Mouse (Mus musculus): ENCODE data around the gene Hes2. TPM values are rescaled to one million over a fixed set of nuclear protein-coding genes. Genes with fewer than 3 reads are reported as not detected.

The Hes2 gene
- polyA plus RNA-seq, 1 experiment from 2014 or later: 0.61 TPM

DNA sequence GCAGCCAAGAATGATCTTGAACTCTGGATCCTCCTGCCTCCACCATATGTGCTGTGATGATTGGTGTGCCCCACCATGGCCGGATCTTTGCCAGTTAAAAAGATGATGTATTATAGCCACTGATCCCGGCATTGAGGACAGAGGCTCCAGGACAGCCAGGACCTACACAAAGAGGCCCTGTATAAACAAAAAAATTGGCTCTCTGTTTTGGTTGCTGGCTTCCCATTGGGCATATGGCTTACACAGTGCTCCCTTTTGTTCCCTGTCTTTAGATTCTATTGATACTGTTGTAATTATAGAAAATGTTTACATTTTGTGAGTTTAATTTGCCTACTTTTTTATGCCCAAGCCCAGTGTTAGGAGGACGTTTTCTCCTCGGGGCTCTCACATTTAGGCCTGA is 33.9 kb downstream of the Hes2 start:
- Histone ChIP-seq H3K36me3 (no peaks in the 10 kb centered on the region), H3K9me3 (no peaks in the 10 kb centered on the region), H3K4me1 (peaks cover 19% of the 10 kb centered on the region; the same call in 1 of the 2 replicates), H3K4me3 (no peak overlapping the region), H3K4me2 (no peak overlapping the region), H3K9ac (no peak overlapping the region), H3K27ac (no peak overlapping the region), H3K27me3 (no peaks in the 10 kb centered on the region)
- ATAC-seq (ENCODE audit: borderline replicate concordance, extremely low read depth, low FRiP score, low TSS enrichment): no peak; the same call in 1 of the 2 replicates
- WGBS: 30% methylated on average over 4 of the region's 4 CpGs

DNA sequence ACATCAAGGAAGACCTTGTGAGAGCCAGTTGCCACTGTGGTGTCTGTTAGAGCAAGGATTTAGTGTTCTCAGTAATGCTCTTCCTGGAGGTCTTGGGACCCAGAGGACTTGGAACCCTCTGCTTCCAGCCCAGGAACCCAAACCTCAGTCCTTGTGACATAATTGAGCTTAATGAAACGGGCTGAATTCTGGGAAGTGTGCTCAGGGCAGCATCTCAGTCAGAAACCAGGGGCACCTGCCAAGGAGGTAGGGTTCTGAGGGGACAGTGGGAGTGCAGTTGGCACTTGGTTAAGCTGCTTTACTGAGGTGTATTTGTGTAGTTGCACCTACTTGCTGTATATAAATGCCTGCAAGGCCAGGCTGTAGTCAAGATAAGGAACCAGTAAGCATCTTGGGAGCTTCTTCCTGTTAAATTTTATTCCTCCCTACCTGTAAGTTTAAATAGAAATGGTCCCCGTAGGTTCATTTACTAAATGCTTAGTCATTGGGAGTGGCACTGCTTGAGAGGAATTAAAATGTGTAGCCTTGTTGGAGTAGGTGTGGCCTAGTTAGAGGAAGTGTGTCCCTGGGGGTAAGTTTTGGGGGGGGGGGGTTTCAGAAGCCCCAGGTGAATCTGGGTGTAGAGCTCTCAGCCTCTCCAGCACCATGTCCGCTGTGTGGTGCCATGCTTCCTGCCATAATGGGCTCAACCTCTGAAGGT is 36.0 kb downstream of the Hes2 start:
- H3K4me1 ChIP-seq: peaks cover 21% of the 10 kb centered on the region
- no peak overlapping the region for H3K4me3 ChIP-seq
- no peak overlapping the region for H3K27ac ChIP-seq
- H3K9me3 ChIP-seq: no peaks in the 10 kb centered on the region
- 75% methylated on average over 3 of the region's 3 CpGs for whole genome bisulfite sequencing
- no peak overlapping the region for H3K4me2 ChIP-seq
- no peaks in the 10 kb centered on the region for H3K36me3 ChIP-seq
- no peak overlapping the region for H3K9ac ChIP-seq
- ATAC-seq (ENCODE audit: borderline replicate concordance, extremely low read depth, low FRiP score, low TSS enrichment): no peak
- H3K27me3 ChIP-seq: no peaks in the 10 kb centered on the region

DNA sequence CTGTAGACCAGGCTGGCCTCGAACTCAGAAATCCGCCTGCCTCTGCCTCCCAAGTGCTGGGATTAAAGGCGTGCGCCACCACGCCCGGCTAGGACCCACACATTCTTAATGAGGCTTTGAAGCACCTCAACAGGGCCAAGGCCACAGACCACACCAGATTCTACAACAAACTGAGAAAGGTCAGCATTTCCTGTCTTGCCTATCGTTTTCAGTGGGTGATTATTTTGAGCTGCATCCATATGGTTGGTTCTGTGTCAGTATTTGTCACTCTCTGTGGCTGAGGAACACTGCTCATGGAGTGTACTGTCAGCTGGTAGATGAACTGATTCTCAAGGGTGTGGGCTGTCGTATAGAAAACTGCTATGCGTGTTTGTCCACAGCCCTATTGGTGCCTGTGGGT is 37.6 kb downstream of the Hes2 start:
- peaks cover 14% of the 10 kb centered on the region for H3K4me1 ChIP-seq
- WGBS: 91% methylated on average over 9 of the region's 9 CpGs
- H3K27ac ChIP-seq: no peak overlapping the region
- H3K36me3 ChIP-seq: no peaks in the 10 kb centered on the region
- H3K9me3 ChIP-seq: no peaks in the 10 kb centered on the region
- H3K4me3 ChIP-seq: no peak overlapping the region
- no peak overlapping the region for H3K9ac ChIP-seq
- ATAC-seq (ENCODE audit: borderline replicate concordance, extremely low read depth, low FRiP score, low TSS enrichment): no peak
- no peaks in the 10 kb centered on the region for H3K27me3 ChIP-seq
- H3K4me2 ChIP-seq: no peak overlapping the region

DNA sequence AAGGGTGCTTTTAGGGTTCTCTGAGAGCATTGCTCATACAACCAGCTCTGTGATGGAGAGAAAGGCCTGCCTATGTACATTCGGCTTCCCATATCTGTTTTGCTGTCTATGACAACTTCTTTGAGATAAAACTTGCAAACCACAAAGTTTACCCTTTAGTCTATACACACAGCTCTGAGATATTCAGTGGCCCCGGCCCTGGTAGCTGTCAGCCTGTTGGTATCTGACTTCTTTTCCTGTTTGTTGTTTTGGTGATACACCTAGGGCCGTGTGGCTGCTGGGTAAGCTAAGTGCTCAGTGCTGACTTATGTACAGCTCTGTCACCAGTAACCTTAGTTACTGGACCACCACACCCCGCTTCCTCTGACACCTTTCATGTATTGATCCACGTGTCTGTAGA is 38.9 kb downstream of the Hes2 start:
- Histone ChIP-seq H3K36me3 (no peaks in the 10 kb centered on the region), H3K9ac (no peak overlapping the region), H3K4me2 (no peak overlapping the region), H3K27me3 (no peaks in the 10 kb centered on the region), H3K9me3 (no peaks in the 10 kb centered on the region), H3K4me1 (peaks cover 23% of the 10 kb centered on the region), H3K4me3 (no peak overlapping the region), H3K27ac (no peak overlapping the region)
- ATAC-seq (ENCODE audit: borderline replicate concordance, extremely low read depth, low FRiP score, low TSS enrichment): no peak
- WGBS: 61% methylated on average over 5 of the region's 5 CpGs

DNA sequence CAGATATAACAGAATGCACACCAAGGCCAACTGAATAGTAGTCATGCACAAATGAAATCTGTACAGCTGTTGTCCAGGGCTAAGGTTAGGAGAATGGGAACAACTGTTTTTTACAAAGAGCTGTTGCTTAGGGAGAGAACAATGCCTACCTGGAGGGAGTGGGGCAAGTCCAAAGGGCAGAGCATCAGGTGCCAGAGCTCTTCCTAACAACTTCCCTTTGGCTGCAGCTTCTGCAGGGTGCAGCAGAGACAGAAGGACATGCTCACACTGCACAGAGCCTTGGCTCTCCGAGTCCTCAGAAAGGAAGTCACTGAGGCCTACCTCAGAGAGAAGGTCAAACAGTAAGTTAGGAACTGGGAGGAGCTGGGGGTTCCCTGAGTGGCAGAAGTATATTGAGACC is 41.0 kb downstream of the Hes2 start:
- Histone ChIP-seq H3K4me3 (no peak overlapping the region), H3K27me3 (no peaks in the 10 kb centered on the region), H3K36me3 (no peaks in the 10 kb centered on the region), H3K9me3 (no peaks in the 10 kb centered on the region), H3K4me1 (peaks cover 27% of the 10 kb centered on the region), H3K27ac (no peak overlapping the region), H3K9ac (no peak overlapping the region), H3K4me2 (no peak overlapping the region)
- WGBS: 64% methylated on average over 1 of the region's 1 CpGs
- ATAC-seq (ENCODE audit: borderline replicate concordance, extremely low read depth, low FRiP score, low TSS enrichment): no peak

DNA sequence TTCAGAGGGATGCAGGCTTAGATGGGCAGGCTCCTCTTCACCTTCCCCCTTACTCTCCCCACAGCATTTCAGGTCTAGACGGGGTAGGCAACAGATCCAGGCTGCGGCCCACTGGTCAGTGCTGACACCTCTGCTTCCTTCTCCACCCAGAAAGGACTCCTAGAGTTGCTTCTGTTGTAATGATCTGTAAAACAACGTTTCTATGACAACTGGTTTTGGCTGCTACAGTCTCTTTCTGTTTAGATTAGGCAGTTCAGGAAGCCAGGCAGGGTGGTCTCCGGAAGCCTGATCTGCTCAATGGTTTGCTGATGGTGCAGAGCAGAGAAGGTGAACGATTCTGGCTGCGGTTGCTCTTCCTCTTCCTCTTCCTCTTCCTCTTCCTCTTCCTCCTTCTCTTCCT is 42.8 kb downstream of the Hes2 start:
- H3K9ac ChIP-seq: no peak overlapping the region
- no peak overlapping the region for H3K27ac ChIP-seq
- peak; percentile 55 for ATAC-seq (ENCODE audit: borderline replicate concordance, extremely low read depth, low FRiP score, low TSS enrichment)
- WGBS: 23% methylated on average over 6 of the region's 6 CpGs
- no peaks in the 10 kb centered on the region for H3K36me3 ChIP-seq
- H3K4me2 ChIP-seq: no peak overlapping the region
- H3K27me3 ChIP-seq: no peaks in the 10 kb centered on the region
- H3K4me1 ChIP-seq: peaks cover 30% of the 10 kb centered on the region
- H3K9me3 ChIP-seq: no peaks in the 10 kb centered on the region
- no peak overlapping the region for H3K4me3 ChIP-seq

DNA sequence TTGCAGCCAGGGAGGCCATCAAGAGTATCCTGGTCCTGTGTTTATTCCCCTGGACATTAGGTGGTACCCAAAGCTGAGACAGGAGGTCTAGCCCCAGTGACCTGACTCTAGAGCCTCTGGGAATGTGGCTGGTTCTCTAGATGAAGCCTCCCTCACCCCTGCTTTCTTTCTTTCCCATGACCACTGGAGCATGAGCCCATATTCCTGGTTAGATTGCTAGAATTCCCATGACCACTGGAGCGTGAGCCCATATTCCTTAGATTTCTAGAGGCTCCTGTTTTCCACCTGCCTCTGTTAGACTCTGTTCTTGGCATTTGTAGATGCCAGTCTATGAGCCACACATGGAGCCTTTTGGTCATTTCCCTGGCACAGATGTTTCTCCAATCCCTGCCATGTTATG is 43.8 kb downstream of the Hes2 start:
- H3K4me1 ChIP-seq: peaks cover 30% of the 10 kb centered on the region
- H3K4me2 ChIP-seq: no peak overlapping the region
- no peak overlapping the region for H3K9ac ChIP-seq
- WGBS: 88% methylated on average over 1 of the region's 1 CpGs
- H3K36me3 ChIP-seq: no peaks in the 10 kb centered on the region
- no peak for ATAC-seq (ENCODE audit: borderline replicate concordance, extremely low read depth, low FRiP score, low TSS enrichment)
- H3K27me3 ChIP-seq: no peaks in the 10 kb centered on the region
- H3K27ac ChIP-seq: no peak overlapping the region
- no peak overlapping the region for H3K4me3 ChIP-seq
- no peaks in the 10 kb centered on the region for H3K9me3 ChIP-seq

DNA sequence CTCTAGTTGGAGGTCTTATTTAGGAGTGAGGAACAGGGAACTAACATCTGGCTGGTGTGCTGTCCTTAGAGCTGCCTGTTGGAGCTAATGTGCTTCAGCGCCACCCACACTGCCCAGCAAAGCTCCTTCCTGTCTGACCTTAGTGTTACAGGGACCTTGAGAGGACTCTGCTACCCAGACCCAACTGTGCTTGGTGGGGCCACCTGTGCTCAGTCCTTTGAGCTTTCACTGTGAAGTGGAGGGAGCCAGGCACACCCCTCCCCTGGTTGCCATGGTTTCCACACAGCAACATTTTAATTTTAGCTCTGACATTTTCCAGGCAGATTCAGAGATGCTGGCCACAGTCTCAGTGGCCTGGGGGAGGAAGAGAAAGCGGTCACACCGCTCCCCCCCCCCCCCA is 44.2 kb downstream of the Hes2 start:
- Histone ChIP-seq H3K27me3 (no peaks in the 10 kb centered on the region), H3K27ac (no peak overlapping the region), H3K4me1 (peaks cover 30% of the 10 kb centered on the region), H3K4me2 (no peak overlapping the region), H3K36me3 (no peaks in the 10 kb centered on the region), H3K9me3 (no peaks in the 10 kb centered on the region), H3K4me3 (no peak overlapping the region), H3K9ac (no peak overlapping the region)
- no peak for ATAC-seq (ENCODE audit: borderline replicate concordance, extremely low read depth, low FRiP score, low TSS enrichment)
- 62% methylated on average over 3 of the region's 3 CpGs for WGBS

DNA sequence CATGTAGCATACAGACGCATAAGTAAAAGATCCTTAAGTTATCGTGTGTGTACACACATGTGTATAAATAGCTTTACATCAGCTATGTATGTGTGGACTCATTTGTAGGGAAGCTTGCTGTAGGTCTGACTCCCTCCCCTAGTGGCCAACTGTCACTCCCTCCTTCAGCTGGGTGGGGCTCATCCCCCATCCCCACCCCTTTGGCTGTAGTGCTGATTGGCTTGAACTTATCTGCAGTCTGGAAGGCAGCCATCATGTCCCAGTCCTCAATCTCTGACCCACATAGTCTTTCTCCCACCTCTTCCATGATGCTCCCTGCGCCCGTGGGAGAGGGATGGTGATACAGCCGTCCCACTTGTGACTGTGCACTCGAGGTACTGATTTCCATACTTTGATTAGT is 46.0 kb downstream of the Hes2 start:
- H3K4me3 ChIP-seq: no peak overlapping the region
- peaks cover 37% of the 10 kb centered on the region for H3K4me1 ChIP-seq
- WGBS: 58% methylated on average over 6 of the region's 6 CpGs
- H3K27me3 ChIP-seq: no peaks in the 10 kb centered on the region
- no peak overlapping the region for H3K27ac ChIP-seq
- H3K9ac ChIP-seq: no peak overlapping the region
- no peaks in the 10 kb centered on the region for H3K36me3 ChIP-seq
- no peak for ATAC-seq (ENCODE audit: borderline replicate concordance, extremely low read depth, low FRiP score, low TSS enrichment)
- no peak overlapping the region for H3K4me2 ChIP-seq
- no peaks in the 10 kb centered on the region for H3K9me3 ChIP-seq

DNA sequence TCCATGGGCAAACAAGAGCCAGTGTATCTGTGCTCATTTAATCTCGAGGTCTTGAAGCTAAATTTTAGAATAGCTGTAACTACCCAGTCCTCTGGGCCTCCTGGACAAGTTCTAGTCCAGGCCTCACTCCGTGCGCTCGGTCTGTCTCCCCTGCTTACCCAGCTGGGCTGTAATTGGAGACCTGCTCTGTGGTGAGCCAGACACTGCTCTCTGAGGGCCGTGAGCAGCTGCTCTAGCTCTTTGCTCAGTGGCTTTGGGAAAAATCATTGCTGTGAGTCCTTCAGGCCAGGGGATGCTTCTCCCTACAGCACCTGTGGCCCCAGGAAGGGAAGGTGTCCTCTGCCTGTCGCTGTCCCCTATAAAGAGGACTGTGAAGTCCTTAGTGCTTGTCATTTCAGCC is 47.5 kb downstream of the Hes2 start:
- Histone ChIP-seq H3K9ac (no peak overlapping the region), H3K27me3 (no peaks in the 10 kb centered on the region), H3K4me2 (no peak overlapping the region), H3K4me1 (peaks cover 40% of the 10 kb centered on the region), H3K27ac (no peak overlapping the region), H3K36me3 (no peaks in the 10 kb centered on the region), H3K9me3 (no peaks in the 10 kb centered on the region), H3K4me3 (no peak overlapping the region)
- 50% methylated on average over 6 of the region's 6 CpGs for WGBS
- no peak for ATAC-seq (ENCODE audit: borderline replicate concordance, extremely low read depth, low FRiP score, low TSS enrichment)

DNA sequence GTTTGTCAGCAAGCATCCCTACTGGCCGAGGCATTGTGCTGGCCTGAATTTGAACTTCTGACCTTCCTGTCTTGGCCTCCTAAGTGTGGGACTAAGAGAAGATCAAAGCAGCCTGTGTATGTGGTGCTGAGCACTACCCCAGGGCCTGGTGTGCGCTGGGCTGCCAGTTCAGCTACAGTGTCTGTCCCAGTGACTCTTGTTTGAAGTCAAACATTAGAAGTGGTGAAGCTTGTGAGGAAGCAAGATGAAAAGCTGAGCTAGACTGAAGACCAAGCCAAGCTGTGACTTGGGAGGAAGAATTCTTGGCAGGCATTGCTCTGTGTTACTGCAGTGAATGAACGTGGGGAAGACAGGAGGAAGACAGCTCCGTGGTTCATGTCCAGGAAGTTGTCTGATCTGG is 51.0 kb downstream of the Hes2 start:
- Histone ChIP-seq H3K4me1 (peaks cover 23% of the 10 kb centered on the region), H3K4me2 (no peak overlapping the region), H3K9me3 (no peaks in the 10 kb centered on the region), H3K27me3 (no peaks in the 10 kb centered on the region), H3K27ac (peak overlapping the region; percentile 25; the same call in 1 of the 2 replicates), H3K4me3 (no peak overlapping the region), H3K9ac (no peak overlapping the region), H3K36me3 (no peaks in the 10 kb centered on the region)
- ATAC-seq (ENCODE audit: borderline replicate concordance, extremely low read depth, low FRiP score, low TSS enrichment): peak; percentile 85
- 13% methylated on average over 4 of the region's 4 CpGs for WGBS

Measured in lung, embryonic 15.5 days (tissue).